Mouse (Mus musculus): ENCODE measurements around the gene Baz1b.
A peak's percentile ranks its signal among the peaks of the same experiment; 100 is the strongest.

The Baz1b gene

DNA sequence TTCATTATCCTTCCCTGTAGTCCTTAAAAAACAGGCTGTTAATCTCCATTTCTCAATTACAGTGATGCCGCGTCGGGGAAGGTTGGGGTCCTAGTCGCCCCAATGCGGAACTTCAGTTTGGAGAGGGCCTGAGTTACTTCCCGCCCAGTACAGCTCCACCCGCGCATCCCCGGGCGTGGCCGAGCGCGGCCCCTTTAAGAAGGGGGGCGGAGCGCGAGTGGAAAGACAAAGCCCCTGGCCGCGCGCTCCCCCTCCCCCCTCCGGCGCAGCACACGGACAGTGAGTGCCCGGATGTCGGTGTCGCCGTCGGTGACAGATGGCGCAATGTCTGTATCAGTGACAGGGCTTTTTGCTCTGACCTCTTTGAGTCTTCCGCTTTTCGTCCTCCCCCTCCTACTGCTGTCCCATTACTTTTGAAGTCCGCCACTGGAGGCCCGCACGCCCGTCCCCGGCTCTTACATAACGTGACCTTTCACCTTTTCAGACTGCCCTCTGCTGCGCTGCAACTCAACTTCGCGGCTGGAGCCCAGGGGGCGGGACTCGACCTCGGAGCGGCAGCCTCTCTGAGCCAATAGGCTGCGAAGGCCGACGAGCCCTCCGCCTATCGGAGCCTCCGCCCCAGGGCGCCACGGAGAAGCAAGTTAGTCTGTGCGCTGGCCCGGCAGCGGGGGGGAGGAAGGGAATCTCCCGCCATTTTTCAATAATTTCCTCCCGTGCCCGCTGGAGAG is at the start of gene Baz1b:
Gene Baz1b (plus strand): TSS at position 644 of the 728 bp plus-strand sequence.
- peak; percentile 99 for DNase-seq (ENCODE audit: inconsistent ontology term)

DNA sequence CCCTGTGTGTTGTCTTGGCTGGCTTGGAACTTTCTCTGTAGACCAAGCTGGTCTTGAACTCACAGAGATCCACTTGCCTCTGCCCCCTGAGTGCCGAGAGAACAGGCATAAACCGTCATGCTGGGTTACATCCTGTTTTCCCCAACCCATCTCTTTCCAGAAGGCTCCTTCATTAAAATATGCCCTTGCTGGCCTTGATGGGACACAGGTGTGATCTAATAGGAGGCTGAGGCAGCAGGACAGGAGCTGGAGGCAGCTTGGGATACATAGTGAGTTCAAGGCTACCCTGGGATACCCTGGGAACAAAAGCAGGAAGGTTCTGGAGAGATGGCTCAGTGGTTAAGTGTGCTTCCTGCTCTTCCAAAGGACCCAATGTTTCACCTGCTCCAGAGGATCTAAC is 47.2 kb upstream of the Baz1b start:
- no peak for DNase-seq (ENCODE audit: inconsistent ontology term)

DNA sequence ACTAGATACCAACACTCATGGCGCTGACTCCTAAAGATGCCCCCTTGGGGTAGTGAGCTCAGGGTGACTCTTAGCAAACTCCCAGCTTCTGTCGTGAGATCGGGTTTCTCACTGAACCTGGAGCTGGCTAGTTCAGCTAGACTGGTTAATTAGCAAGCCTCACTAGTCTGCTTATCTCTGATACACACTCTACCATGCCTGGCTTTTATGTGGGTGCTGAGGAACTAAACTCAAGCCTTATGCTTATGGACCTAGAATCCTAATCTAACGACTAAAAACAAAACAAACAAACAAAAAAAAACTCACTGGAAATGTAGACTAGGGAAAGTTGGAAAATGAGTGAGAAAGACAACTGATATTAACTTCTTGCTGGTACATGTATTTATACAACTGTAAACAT is 42.6 kb upstream of the Baz1b start:
- DNase-seq (ENCODE audit: inconsistent ontology term) = no peak

DNA sequence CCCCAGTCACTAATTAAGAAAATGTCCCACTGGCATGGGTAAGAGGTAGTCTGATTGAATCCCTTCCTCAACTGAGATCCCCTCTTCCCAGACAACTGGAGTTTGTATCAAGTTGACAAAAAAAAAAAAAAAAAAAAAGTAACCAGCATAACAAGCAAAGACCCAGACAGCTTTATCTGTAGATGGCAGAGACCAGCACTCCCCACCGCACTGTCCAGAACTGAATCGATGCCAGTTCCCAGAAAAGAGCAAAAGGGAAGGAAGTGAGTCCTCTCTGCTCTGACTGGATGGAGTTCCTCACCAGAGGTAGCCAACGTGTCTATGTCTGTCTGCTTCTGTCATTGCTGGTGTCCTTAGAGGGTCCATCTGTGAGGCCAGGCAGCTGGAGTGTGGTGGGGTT is 41.5 kb upstream of the Baz1b start:
- DNase-seq (ENCODE audit: inconsistent ontology term) = no peak

DNA sequence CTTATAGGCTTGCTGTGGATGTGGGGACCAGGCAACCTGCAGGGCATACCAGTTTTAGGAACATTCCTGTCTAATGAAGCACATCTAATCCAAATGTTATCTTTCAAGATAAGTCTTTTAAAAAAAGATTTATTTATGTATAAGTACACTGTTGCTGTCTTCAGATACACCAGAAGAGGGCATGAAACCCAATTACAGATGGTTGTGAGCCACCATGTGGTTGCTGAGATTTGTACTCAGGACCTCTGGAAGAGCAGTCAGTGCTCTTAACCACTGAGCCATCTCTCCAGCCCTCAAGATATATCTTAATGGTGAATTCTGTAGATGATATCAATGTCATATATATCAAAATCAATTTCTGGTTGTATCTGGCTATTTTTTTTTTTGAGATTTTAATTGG is 41.1 kb upstream of the Baz1b start:
- DNase-seq (ENCODE audit: inconsistent ontology term) = no peak

DNA sequence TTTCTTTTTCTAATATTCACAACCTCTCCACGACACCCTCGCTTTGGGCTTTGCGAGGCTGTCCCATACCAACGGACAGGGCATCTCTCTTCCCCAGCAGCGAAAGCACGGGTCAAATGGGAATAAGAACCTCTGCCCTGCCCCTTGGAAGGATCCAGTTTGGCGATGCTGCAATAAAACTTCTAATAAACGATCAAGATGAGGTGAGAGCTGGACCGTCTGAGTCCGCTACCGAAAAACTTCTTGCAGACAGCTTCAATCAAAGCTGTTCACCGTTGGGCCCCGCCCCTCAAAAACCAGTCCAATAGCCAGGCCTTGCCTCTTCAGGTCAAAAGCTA is 38.4 kb upstream of the Baz1b start:
- no peak for DNase-seq (ENCODE audit: inconsistent ontology term)

DNA sequence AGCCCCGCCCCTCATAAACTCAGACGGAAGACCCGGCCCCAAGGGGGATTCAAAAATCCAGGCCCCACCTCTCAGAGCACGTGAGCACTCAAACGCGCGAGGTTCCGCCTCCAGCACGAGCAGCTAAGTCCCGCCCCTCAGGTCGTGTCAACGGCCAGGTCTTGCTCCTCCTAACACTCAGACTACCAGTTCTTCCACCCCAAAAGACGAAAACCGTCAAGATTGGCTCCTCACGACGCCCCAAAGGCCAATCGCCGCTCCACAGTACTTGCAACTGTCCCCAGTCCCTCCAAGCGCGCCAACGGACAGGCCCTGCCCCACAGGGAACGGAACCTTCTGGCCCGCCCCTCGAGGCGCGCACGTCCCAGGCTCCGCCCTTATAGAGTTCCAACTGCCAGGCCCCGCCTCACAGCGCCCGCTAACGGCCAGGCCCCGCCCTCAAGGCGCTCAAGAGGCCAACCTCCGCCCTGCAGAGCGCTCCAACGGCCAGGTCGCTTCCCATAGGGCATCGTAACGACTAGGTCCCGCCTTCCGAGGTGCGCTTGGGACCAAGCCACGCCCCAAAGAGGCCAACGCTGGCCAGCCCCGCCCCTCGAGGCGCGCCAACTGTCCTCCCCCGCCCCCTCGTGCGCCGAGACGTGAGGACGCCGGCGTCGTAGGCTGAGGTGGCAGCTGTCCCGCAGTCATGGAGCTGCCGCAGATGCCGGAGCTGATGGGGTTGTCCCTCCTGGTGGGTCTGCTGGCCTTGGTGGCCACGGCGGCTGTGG is 37.8 kb upstream of the Baz1b start, which contains the start of gene Tbl2:
Gene Tbl2 (plus strand): TSS at position 605 of the 767 bp plus-strand sequence.
- DNase-seq (ENCODE audit: inconsistent ontology term) = peak; percentile 100

DNA sequence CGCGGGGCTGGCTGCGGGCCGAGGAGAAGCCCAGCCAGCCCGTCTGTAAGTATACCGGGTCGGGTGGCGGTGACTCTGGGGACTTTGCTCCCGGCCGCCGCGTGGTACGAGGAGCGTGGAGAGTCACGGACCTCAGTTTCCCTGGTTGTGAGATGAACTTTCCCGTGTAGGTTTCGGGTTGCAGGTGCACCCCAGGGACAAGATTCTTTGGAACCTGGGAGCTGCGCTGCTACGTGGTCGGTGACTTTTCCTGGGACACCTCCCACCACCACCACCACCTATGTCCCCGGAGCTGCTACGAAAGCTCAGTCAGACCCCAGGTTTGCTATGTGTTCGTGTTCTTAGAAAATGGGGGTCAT is 37.3 kb upstream of the Baz1b start:
- peak; percentile 17 for DNase-seq (ENCODE audit: inconsistent ontology term)

DNA sequence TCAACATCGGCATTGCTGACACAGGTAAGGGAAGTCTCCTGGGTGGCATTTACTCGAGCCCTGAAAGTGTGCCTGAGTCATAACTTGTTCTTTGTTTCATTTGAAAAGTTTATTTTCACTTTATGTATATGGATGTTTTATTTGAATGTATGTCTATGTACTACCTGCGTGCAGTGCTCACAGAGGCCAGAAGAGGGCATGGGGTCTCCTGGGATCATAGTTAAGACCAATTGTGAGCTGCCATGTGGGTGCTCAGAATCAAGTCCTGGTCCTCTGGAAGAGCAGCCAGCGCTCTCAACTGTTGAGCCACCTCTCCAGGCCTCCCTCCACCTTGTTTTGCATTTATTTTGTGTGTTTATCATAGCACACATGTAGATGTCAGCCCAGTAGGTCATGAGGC is 30.6 kb upstream of the Baz1b start:
- no peak for DNase-seq (ENCODE audit: inconsistent ontology term)

DNA sequence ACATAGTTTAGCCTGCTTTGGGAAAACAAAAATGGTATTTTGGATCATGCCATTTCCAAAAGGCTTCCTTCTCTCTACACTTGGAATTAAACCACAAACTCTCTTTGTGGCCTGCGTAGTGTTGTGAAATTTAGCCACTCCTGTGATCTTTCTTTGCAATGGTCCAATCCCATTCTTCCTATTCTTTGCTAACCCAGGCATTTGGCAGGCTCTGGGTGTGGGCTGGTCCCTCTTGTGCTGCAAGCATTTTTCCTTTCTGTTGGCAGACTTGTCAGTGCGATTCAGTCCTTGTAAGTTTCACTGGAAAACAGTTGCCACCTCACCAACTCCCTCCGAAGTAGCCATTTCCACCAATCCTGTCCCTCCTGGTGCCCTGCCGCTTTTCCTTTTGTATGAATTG is 25.8 kb upstream of the Baz1b start:
- DNase-seq (ENCODE audit: inconsistent ontology term) = peak; percentile 82

DNA sequence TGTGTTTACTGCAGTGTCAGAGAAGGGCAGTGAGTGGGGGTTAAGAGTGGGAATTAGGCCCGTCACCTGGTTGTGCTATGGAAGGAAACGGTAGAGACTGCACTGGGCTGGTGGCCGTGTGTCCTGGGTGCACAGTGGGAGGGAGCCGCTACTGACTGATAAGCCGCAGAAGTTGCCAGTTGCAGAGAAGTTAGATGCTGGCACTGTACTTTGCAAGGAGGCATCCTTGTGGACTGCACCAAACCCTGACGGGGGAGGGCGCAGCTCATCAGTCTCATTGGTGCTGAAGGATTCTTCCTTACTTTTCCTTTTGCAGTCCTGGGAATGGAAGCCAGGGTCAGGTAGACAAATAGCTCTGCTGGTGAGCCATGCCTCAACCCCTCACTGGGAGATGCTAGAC is 25.4 kb upstream of the Baz1b start:
- no peak for DNase-seq (ENCODE audit: inconsistent ontology term)

DNA sequence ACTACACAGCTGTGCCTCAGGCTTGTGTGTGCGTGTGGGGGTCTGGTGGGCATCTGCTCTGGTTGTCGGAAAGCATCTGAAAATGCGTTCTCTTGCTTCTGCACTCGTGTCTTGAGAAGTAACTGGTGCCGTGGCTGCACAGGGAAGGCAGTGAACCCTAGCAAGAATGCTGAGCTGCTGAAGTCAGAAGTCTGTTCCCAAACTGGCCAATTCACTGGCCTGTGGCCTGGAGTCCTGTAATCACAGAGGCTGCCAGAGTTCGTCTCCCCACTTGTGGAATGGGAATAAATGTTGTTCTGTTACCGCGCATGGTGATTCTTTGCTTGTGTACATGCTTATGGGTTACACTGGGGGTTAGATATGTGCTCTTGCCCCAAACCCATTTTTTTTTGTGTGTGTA is 24.7 kb upstream of the Baz1b start:
- no peak for DNase-seq (ENCODE audit: inconsistent ontology term)

DNA sequence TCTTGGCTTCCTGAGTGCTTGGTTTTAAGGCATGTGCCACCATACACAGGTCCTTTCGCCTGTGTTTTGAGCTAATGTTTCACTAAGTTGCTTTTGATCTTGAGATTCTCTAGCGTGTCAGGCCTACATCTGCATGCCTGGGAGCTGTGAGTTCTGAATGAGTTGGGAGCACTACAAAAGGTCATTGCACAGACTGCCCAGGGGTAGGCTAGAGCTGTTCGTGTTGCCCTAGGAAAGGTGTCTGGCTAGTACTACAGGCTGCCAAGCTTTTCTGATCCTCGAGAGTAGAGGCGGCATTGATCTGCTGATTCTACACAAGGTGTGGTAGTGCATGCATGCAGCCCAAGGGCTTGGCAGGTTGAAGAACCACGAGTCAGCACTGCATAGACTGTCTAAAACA is 24.2 kb upstream of the Baz1b start:
- DNase-seq (ENCODE audit: inconsistent ontology term) = no peak

DNA sequence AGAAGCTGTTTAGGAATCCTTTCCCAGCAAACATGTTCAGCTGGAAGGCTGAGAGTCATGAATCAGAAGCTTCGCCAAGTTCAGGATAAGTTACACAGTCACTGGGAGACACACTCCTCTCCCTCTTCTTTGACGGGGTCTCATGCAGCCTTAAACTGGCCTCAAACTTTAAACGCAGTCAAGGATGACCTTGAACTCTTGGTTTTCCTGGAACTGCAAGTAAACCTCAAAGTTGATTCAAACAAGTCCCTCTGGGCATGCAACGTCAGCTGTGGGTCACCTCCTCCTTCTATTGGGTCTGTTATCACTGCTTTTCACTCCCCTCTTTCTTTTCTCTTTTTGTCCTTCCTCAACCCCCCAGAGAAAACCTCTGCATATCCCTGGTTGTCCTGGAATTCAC is 20.2 kb upstream of the Baz1b start:
- no peak for DNase-seq (ENCODE audit: inconsistent ontology term)

DNA sequence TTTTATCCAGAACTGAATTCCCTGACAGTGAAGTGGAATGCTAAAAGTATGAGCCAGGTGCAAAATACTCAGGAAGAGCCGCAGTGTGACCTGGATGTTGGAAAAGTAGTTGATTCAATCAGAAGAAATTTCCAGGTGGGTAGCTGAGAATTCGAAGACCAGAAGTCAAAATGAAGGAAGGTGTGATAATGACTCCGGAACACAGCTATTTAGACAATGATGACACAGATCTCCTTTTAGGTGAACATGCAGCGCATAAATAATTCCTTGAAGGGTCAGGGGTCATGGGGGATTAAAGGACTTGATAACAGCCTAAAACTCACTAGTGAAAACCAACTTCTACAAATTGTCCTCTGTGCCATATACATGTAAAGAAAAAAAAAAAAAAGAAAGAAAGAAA is 19.6 kb upstream of the Baz1b start:
- no peak for DNase-seq (ENCODE audit: inconsistent ontology term)

DNA sequence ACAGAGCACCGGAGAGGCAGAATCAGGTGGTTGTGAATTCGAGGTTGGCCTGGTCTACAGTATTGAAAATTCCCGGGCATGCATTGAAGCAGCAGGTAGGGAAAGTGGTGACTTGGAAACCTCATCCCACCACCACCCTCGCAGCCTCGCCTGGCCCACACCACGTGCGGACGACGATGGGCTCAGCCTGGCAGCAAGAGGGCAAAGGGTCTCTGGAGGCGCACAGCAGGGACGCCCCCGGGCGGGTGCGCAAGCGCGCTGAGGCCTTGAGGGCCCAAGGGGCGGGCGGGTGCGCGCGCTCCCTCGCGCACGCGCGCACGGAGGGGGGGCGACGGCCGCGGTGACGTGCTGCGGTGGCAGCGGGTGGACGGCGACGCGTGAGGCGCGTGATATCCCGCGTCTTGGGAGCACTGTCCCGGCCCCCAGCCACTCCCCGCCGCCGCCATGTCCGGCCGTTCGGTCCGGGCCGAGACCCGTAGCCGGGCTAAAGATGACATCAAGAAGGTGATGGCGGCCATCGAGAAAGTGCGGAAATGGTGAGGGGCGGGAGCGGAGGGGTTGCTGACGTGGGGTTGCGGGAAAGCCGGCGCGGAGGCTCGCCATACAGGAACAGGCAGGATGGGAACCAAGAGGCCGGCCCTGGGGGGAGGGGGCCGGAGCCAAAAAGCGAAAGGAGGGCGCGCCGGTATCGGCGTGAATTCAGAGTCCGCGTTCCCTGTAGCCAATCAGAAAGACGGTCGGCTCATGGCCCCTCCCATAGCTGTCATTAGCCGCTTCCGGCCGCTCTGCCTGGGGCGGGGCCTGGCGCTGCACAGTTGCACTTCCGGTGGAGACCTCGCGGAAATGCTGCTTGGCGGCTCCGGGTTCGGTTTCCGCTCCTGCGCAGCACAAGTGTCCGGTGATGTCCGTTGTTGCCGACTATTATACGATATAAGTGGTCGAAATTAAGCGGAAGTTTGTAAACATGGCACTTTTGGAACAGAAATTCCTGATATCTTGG is 18.7 kb upstream of the Baz1b start, which contains the start of gene Bcl7b:
Gene Bcl7b (plus strand): TSS at position 221 of the 1,000 bp plus-strand sequence.
- DNase-seq (ENCODE audit: inconsistent ontology term) = peak; percentile 98

DNA sequence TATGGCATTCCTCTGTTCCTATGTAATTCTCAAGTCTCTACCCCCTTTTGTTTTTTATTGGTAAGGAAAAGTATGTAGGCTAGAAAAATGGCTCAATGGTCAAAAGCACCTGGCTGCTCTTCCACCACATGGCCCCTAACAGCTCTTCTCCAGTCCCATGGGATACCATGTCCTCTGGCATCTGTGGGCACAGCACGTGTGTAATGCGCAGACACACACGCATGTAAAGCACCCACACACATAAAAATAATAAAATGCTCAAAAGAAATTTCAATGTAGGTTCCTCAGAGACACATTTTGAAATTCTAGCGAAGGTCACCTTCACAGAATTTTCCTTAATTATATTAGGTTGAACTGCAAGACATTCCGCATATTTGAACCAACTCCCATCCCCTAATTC is 17.6 kb upstream of the Baz1b start:
- no peak for DNase-seq (ENCODE audit: inconsistent ontology term)

DNA sequence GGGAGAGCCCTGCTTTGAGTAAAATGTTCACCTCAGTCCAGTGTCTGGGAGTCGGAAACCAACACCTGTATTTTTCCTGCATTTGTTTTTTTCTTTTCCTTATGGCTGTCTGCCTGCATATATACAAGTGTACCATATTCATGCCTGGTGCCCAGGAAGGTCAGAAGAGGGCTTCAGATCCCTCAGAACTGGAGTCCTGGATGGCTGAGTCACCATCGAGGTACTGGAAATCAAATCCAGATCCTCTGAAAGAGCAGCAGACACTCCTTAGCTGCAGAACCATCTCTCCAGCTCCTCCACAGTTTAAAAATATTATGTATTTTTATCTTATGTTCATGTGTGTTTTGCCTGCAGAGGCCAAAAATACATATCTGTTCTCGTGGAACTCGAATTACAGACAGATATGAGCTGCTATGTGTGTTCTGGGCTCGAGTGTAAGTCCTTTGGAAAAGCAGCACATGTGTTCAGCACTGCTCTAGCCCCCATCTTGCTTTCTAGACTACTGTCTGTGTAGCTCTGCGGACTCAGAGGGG is 15.3 kb upstream of the Baz1b start:
- no peak for DNase-seq (ENCODE audit: inconsistent ontology term)

DNA sequence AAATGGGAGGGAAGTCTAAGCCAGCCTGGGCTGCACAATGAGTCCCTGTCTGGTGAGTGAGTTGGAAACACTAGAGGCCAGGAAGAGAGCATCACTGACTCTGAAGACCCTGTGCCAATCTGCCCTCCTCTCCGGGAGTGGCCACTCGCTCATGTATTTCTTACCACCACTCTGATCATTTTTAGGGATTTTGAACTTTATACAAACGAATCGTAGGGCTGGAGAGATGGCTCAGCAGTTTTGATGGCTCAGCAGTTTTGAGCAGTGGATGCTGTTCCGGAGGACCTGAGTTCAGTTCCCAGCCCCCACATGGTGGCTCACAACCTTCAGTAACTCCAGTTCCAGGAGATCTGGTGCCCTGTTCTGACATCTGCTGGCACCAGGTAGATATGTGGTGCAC is 14.1 kb upstream of the Baz1b start:
- no peak for DNase-seq (ENCODE audit: inconsistent ontology term)

DNA sequence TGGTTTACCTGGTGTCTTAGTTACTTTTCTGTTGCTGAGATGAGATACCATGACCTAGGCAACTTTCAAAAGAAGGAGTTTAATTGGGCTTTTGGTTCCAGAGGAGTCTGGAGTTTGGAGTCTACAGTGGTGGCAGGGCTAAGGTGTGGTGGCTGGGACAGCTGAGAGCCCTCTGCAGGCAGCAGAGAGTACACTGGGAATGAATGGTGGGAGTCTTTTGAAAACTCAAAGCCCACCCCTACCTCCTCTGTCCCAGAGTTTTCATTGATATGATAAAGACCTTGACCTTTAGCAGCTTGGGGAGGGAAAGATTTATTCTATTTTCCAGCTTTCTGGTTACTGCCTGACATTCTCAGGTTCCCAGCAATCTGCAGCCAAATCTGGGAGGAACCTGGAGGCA is 12.0 kb upstream of the Baz1b start:
- no peak for DNase-seq (ENCODE audit: inconsistent ontology term)

DNA sequence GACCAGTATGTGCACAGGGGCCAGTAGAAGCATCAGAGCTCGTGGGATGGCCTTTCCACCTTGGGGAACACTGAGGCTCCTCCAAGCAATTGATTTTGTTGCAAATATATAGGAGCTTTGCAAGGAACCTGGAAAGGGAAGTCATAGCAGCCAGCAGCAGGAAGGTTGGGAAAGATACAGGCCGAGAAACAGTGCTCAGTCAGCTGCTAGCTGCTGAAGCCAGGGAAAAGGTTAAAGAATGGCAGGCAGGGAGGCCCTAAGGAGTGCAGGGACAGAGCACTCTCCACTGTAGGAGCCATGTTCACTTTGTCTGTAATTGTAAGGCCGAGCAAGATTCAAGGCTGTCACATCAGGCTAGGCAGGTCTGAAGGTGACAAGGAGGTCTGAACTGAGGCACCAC is 8.5 kb upstream of the Baz1b start:
- no peak for DNase-seq (ENCODE audit: inconsistent ontology term)

DNA sequence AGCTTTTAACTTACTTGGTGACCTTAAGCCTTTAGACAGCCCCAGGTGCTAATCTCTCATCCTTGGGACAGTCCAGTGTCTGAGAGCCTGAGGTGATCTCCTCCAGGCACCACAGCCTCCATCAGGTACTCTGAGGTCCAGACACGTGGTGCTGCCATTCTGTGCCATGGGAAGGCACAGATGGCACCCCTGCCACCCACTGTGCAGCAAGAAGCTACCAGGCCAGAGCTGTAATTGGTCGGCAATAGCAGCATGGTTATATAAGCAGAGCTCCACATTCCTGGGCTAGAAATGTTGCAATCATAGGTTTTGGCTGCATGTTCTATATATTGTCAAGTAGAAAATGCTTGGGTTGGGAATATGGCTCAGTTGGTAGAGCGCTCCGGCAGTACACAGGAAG is 8.1 kb upstream of the Baz1b start:
- DNase-seq (ENCODE audit: inconsistent ontology term) = no peak

Data from Muller cell, postnatal 12 days (primary cell).